Mouse (Mus musculus) kidney, adult 2 months (tissue): ENCODE results near the gene Ralgapa1. TPM values are rescaled to one million over a fixed set of nuclear protein-coding genes. Genes with fewer than 3 reads are reported as not detected.
"Not testable (repeated sequence)": the region's sequence is repeated elsewhere in the genome, so short reads cannot be mapped to it uniquely, and the experiment has no call there.

ENCODE experiments used
- DNase-seq: peaks from one replicate; pipeline ENCODE4 v3.0.0; 2021
- H3K27ac ChIP-seq: fragments of 200-500 bp; 2 replicates; pipeline ENCODE4 v1.5.1; 2012; ENCODE audit warnings: low read depth, low read length, control low read depth, inconsistent platforms; ENCODE audit not compliant: insufficient read depth
- H3K27me3 ChIP-seq: fragments of 200-500 bp; replicated peaks from 2 replicates; pipeline ENCODE4 v1.6.1; 2012; ENCODE audit warnings: mild to moderate bottlenecking, moderate library complexity, low read length, inconsistent platforms; ENCODE audit not compliant: control insufficient read depth, insufficient read depth
- H3K36me3 ChIP-seq: fragments of 200-500 bp; 2 replicates; pipeline ENCODE4 v1.6.1; 2012; ENCODE audit warnings: mild to moderate bottlenecking, moderate library complexity, low read length, inconsistent platforms; ENCODE audit not compliant: control insufficient read depth, insufficient read depth
- H3K4me1 ChIP-seq: fragments of 200-500 bp; 2 replicates; pipeline ENCODE4 v1.6.1; 2011; ENCODE audit warnings: low read length; ENCODE audit not compliant: control insufficient read depth, insufficient read depth
- H3K4me3 ChIP-seq: fragments of 200-500 bp; 2 replicates; pipeline ENCODE4 v1.5.1; 2011; ENCODE audit warnings: mild to moderate bottlenecking, low read depth, low read length, control low read depth; ENCODE audit not compliant: insufficient read depth
- CTCF ChIP-seq: fragments of 200-500 bp; conservative IDR thresholded peaks from 2 replicates; pipeline ENCODE4 v1.5.1; 2011; ENCODE audit warnings: low read depth, mild to moderate bottlenecking, control low read depth, low read length, moderate library complexity, mixed read lengths; ENCODE audit not compliant: insufficient read depth, insufficient read length
- POLR2A ChIP-seq: fragments of 200-500 bp; IDR thresholded peaks from one replicate; pipeline ENCODE4 v1.6.1; 2011; ENCODE audit warnings: low read depth, low read length, control low read depth
- WGBS: fragments of 180-500 bp; shearing (Covaris S2); methylation state at CpG from one replicate; pipeline ENCODE4 v1.1.7; 2018; 5-methylcytosine and 5-hydroxymethylcytosine counted together
- polyA plus RNA-seq: library from polyadenylated mRNA; depleted of rRNA; stranded (reverse); fragments of >200 nt; gene quantifications from 2 replicates; pipeline ENCODE4 v1.2.3, GENCODE M21; 2012

Ralgapa1 gene
- polyA plus RNA-seq, 1 experiment: 20.2 TPM

DNA sequence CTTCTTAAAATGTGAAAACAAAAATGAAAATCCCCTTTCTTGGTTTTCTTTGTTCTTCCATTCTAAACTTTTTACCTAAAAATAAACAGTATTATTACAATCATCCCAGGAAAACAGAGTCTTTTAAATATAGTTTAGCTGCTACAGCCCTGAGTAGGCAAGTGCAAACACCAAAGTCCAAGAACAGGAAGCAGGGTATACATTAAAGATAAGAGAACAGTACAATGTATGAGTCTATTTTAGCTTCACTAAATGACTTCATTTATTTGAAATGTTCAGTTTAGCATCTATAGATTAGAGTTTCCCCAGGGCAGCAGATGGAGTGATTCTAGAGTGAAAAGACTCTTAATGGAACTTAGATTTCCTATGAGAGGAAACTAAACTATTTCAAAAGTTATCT lies 43.6 kb downstream of the Ralgapa1 start:
- no peak overlapping the region for H3K4me3 ChIP-seq
- no peak for DNase-seq
- no peak for TF ChIP-seq CTCF
- H3K4me1 ChIP-seq: no peaks in the 10 kb centered on the region
- H3K27ac ChIP-seq: no peak overlapping the region
- no peaks in the 10 kb centered on the region for H3K27me3 ChIP-seq
- peaks cover 4% of the 10 kb centered on the region for H3K36me3 ChIP-seq

GRCm38 (mm10) chr12:55774316-55774715 lies 46.7 kb downstream of the Ralgapa1 start:
- 83% methylated on average over 3 of the region's 3 CpGs for WGBS
- Histone ChIP-seq H3K4me1 (no peaks in the 10 kb centered on the region), H3K27me3 (no peaks in the 10 kb centered on the region), H3K27ac (no peak overlapping the region), H3K4me3 (no peak overlapping the region), H3K36me3 (peaks cover 2% of the 10 kb centered on the region)
- DNase-seq: no peak
- TF ChIP-seq CTCF (no peak), POLR2A (no peak)

DNA sequence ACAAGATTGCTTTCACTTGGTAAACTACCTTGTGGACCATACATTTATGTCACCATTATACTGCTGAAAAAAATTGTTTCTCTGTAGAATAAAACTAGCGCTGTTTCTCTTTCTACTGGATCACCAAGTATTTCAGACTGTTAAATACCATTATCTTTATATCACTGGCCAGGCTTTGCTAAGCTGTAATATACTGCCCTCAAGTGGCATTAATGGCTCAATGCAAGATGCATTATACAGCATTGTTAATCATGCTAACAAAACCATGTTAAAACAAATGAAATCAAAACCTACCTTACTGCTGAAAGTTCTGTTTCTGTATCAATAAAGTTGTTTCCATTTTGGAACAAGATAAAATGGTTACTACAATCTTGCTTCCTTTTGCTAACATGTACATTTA lies 100.6 kb downstream of the Ralgapa1 start:
- Histone ChIP-seq H3K27ac (no peak overlapping the region), H3K27me3 (no peaks in the 10 kb centered on the region), H3K4me1 (no peaks in the 10 kb centered on the region), H3K4me3 (no peak overlapping the region), H3K36me3 (peaks cover 4% of the 10 kb centered on the region; the same call in 1 of the 2 replicates)
- WGBS: 61% methylated on average over 1 of the region's 1 CpGs
- no peak for TF ChIP-seq CTCF
- no peak for TF ChIP-seq POLR2A
- peak; percentile 14 for DNase-seq

DNA sequence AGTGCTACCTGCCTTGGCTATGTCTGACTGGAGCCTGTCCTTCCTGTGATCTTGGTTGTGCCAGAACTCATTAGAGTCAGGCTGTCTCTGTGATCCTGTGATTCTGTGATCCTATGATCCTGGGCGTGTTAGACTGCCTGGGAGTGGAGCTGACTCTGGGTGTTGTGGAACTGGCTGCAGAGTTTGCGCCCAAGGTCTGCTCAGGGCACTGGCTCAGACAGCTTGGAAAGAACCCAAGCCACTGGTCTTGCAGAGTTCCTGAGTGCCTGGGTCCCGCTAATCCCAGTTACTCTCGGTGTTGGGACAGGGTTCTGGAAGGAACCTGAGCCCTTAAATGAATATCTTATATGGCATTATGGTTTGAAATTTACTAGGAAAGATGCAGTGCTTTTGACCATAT lies 115.1 kb downstream of the Ralgapa1 start:
- DNase-seq: no peak
- TF ChIP-seq CTCF (no peak), POLR2A (no peak)
- 93% methylated on average over 4 of the region's 4 CpGs for whole genome bisulfite sequencing
- Histone ChIP-seq H3K4me1 (no peaks in the 10 kb centered on the region), H3K27ac (no peak overlapping the region), H3K36me3 (peaks cover 9% of the 10 kb centered on the region), H3K27me3 (no peaks in the 10 kb centered on the region), H3K4me3 (no peak overlapping the region)

GRCm38 (mm10) chr12:55666699-55667098 lies 154.3 kb downstream of the Ralgapa1 start:
- no peak overlapping the region for H3K27ac ChIP-seq
- peaks cover 2% of the 10 kb centered on the region for H3K36me3 ChIP-seq
- H3K27me3 ChIP-seq: no peaks in the 10 kb centered on the region
- H3K4me3 ChIP-seq: no peak overlapping the region
- DNase-seq: no peak
- no peak for TF ChIP-seq CTCF
- TF ChIP-seq POLR2A: no peak
- H3K4me1 ChIP-seq: no peaks in the 10 kb centered on the region
- WGBS: 89% methylated on average over 6 of the region's 6 CpGs

DNA sequence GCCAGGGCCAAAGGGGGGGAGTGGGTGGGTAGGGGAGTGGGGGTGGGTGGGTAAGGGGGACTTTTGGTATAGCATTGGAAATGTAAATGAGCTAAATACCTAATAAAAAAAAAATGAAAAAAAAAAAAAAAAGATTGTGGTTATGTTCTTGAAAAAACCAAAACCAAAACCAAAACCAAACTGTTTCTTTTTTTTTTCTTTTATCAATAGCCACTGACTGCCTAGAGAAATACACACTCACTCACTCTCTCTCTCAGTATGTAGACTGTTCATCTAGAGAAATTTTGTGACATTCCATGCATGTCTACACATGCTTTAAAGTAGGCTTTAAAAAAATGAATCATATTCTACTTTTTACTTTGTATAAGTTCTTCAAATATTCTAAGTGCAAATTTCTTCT lies 157.8 kb downstream of the Ralgapa1 start:
- H3K4me1 ChIP-seq, H3K27ac ChIP-seq, H3K36me3 ChIP-seq, H3K4me3 ChIP-seq, DNase-seq, H3K27me3 ChIP-seq: not testable (repeated sequence)

DNA sequence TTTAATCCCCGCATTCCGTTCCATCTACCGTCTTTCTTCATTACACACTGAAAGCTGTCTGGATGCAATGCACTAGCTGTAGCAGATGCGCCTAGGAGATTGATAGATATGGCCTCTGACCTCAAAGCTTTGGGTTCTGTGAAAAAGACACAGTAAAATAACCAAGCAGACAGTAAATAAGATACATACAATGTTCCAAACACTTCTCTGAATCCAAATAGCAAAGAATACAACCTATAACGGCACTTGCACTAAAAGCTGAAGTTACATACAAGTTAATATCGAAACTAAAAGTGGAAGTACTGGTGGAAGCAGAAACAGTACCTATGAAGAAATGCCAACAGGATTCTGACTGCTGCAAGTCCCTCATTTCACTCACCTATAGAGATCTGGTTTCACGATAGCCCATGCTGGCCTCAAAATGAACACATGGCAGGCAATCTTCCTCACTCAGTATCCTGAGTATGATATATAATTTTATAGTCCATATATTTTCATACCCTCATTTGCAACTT lies 172.9 kb downstream of the Ralgapa1 start:
- DNase-seq: no peak
- Histone ChIP-seq H3K27ac (no peak overlapping the region), H3K4me1 (no peaks in the 10 kb centered on the region), H3K4me3 (no peak overlapping the region), H3K27me3 (no peaks in the 10 kb centered on the region), H3K36me3 (no peaks in the 10 kb centered on the region)
- 90% methylated on average over 7 of the region's 7 CpGs for WGBS
- TF ChIP-seq POLR2A (no peak), CTCF (no peak)

GRCm38 (mm10) chr12:55626711-55627110 lies 194.3 kb downstream of the Ralgapa1 start:
- Histone ChIP-seq H3K27ac (no peak overlapping the region), H3K27me3 (no peaks in the 10 kb centered on the region), H3K4me3 (no peak overlapping the region), H3K4me1 (no peaks in the 10 kb centered on the region), H3K36me3 (no peaks in the 10 kb centered on the region)
- 65% methylated on average over 4 of the region's 4 CpGs for WGBS
- TF ChIP-seq CTCF (peak; percentile 40), POLR2A (no peak)
- DNase-seq: no peak
